Mouse (Mus musculus) neural tube, embryonic 11.5 days (tissue): Measurements from ENCODE around the gene Fam217b. TPM values are rescaled to one million over a fixed set of nuclear protein-coding genes. Genes with fewer than 3 reads are reported as not detected.

Source experiments
- ATAC-seq: fragments of 200-750 bp; cut with Nextera tagmentation; 2 replicates; pipeline ENCODE4 v1.8.0; 2017; ENCODE audit warnings: moderate number of reproducible peaks, mild to moderate bottlenecking, moderate TSS enrichment, moderate library complexity; ENCODE audit not compliant: insufficient read depth, low FRiP score, low TSS enrichment
- DNase-seq: peaks from one replicate; pipeline ENCODE4 v3.0.0-alpha.2; 2015; ENCODE audit warnings: low spot score
- H3K27ac ChIP-seq: fragments of 300-500 bp; sonication (generic); 2 replicates; pipeline ENCODE4 v1.5.1; 2014; ENCODE audit warnings: low read depth, mild to moderate bottlenecking, low read length
- H3K27me3 ChIP-seq: fragments of 300-500 bp; sonication (generic); 2 replicates; pipeline ENCODE4 v1.6.1; 2014; ENCODE audit warnings: mild to moderate bottlenecking, low read length, mixed read lengths; ENCODE audit not compliant: control insufficient read depth, insufficient read depth
- H3K36me3 ChIP-seq: fragments of 300-500 bp; sonication (generic); 2 replicates; pipeline ENCODE4 v1.6.1; 2014; ENCODE audit warnings: mild to moderate bottlenecking, low read length, moderate library complexity, mixed read lengths; ENCODE audit not compliant: control insufficient read depth, insufficient read depth
- H3K4me1 ChIP-seq: fragments of 300-500 bp; sonication (generic); 2 replicates; pipeline ENCODE4 v1.6.1; 2014; ENCODE audit warnings: low read length, mixed read lengths; ENCODE audit not compliant: control insufficient read depth, insufficient read depth
- H3K4me2 ChIP-seq: fragments of 300-500 bp; sonication (generic); 2 replicates; pipeline ENCODE4 v1.6.1; 2014; ENCODE audit warnings: low read depth, mild to moderate bottlenecking, moderate library complexity
- H3K4me3 ChIP-seq: fragments of 300-500 bp; sonication (generic); 2 replicates; pipeline ENCODE4 v1.5.1; 2014; ENCODE audit warnings: low read depth, low read length
- H3K9ac ChIP-seq: fragments of 300-500 bp; sonication (generic); 2 replicates; pipeline ENCODE4 v1.6.1; 2014; ENCODE audit warnings: mild to moderate bottlenecking, low read length
- H3K9me3 ChIP-seq: fragments of 300-500 bp; sonication (generic); 2 replicates; pipeline ENCODE4 v1.6.1; 2016; ENCODE audit warnings: low read length; ENCODE audit not compliant: control insufficient read depth
- WGBS: fragments of 180-500 bp; shearing (Covaris S2); extraction: QIAGEN DNeasy Blood & Tissue Kit; methylation state at CpG from one replicate; pipeline ENCODE4 v1.1.7; 2014; 5-methylcytosine and 5-hydroxymethylcytosine counted together
- polyA plus RNA-seq: library from polyadenylated mRNA; unstranded; fragments of >200 nt; fragmentation: Nextera tagmentation; extraction: Ambion mirVana; gene quantifications from 2 replicates; pipeline ENCODE4 v1.2.1, GENCODE M21; 2014

The Fam217b gene
- polyA plus RNA-seq: 3.5 and 6.0 TPM in 2 replicates

- Histone ChIP-seq H3K27ac (peak within 1 kb of the TSS; percentile 3; the same call in 1 of the 2 replicates), H3K4me2 (peak within 1 kb of the TSS; percentile 60), H3K9me3 (no peaks in the 10 kb centered on the region), H3K36me3 (no peaks in the 10 kb centered on the region), H3K9ac (peak within 1 kb of the TSS; percentile 37), H3K4me1 (peaks cover 11% of the 10 kb centered on the region), H3K4me3 (peak within 1 kb of the TSS; percentile 69), H3K27me3 (peaks cover 12% of the 10 kb centered on the region)
- peak; percentile 84 for ATAC-seq
- under 1% methylated on average over 68 of the region's 74 CpGs for WGBS
- peak; percentile 72 for DNase-seq
Observed at GRCm38 (mm10) chr2:178414261-178415149, at the start of gene Fam217b, which contains the start of gene Ppp1r3d. Gene Fam217b (plus strand): TSS chr2:178414524. Gene Ppp1r3d (minus strand): TSS chr2:178414472.

GRCm38 (mm10) chr2:178407053-178407815, 7.1 kb upstream of the Fam217b start, which contains the start of gene Sycp2:
Gene Sycp2 (minus strand): TSS chr2:178407685.
- no peaks in the 10 kb centered on the region for H3K36me3 ChIP-seq
- H3K9me3 ChIP-seq: no peaks in the 10 kb centered on the region
- H3K9ac ChIP-seq: no peak within 1 kb of the TSS
- DNase-seq (no peak), ATAC-seq (peak; percentile 31; the same call in 1 of the 2 replicates)
- no peaks in the 10 kb centered on the region for H3K27me3 ChIP-seq
- 89% methylated on average over 51 of the region's 52 CpGs for WGBS
- no peaks in the 10 kb centered on the region for H3K4me1 ChIP-seq
- no peak within 1 kb of the TSS for H3K4me2 ChIP-seq
- no peak within 1 kb of the TSS for H3K4me3 ChIP-seq
- H3K27ac ChIP-seq: no peak within 1 kb of the TSS

GRCm38 (mm10) chr2:178409024-178409423, 5.3 kb upstream of the Fam217b start:
- H3K27me3 ChIP-seq: peaks cover 10% of the 10 kb centered on the region
- H3K4me2 ChIP-seq: no peak overlapping the region
- ATAC-seq (no peak), DNase-seq (no peak)
- peaks cover 7% of the 10 kb centered on the region for H3K4me1 ChIP-seq
- no peak overlapping the region for H3K4me3 ChIP-seq
- no peak overlapping the region for H3K9ac ChIP-seq
- H3K27ac ChIP-seq: no peak overlapping the region
- WGBS: 68% methylated on average over 1 of the region's 1 CpGs
- no peaks in the 10 kb centered on the region for H3K9me3 ChIP-seq
- H3K36me3 ChIP-seq: no peaks in the 10 kb centered on the region

GRCm38 (mm10) chr2:178410286-178410685, 4.0 kb upstream of the Fam217b start:
- H3K27me3 ChIP-seq: peaks cover 12% of the 10 kb centered on the region
- WGBS: 80% methylated on average over 6 of the region's 6 CpGs
- no peak overlapping the region for H3K4me3 ChIP-seq
- H3K9me3 ChIP-seq: no peaks in the 10 kb centered on the region
- DNase-seq: no peak
- no peak for ATAC-seq
- no peaks in the 10 kb centered on the region for H3K36me3 ChIP-seq
- no peak overlapping the region for H3K9ac ChIP-seq
- H3K4me2 ChIP-seq: no peak overlapping the region
- H3K4me1 ChIP-seq: peaks cover 11% of the 10 kb centered on the region
- H3K27ac ChIP-seq: no peak overlapping the region

GRCm38 (mm10) chr2:178412598-178412997, 1.7 kb upstream of the Fam217b start:
- no peak for ATAC-seq

GRCm38 (mm10) chr2:178413081-178413480, 1.2 kb upstream of the Fam217b start:
- DNase-seq (peak; percentile 24), ATAC-seq (no peak)
- Histone ChIP-seq H3K4me3 (no peak overlapping the region; the same call in 1 of the 2 replicates), H3K9ac (no peak overlapping the region), H3K9me3 (no peaks in the 10 kb centered on the region), H3K4me2 (peak overlapping the region; percentile 60), H3K27me3 (peaks cover 12% of the 10 kb centered on the region), H3K27ac (no peak overlapping the region), H3K4me1 (peaks cover 11% of the 10 kb centered on the region), H3K36me3 (no peaks in the 10 kb centered on the region)
- WGBS: 68% methylated on average over 13 of the region's 13 CpGs

More at GRCm38 (mm10) chr2:178412598-178412997, 1.7 kb upstream of the Fam217b start:
- no peak overlapping the region for H3K4me3 ChIP-seq
- H3K36me3 ChIP-seq: no peaks in the 10 kb centered on the region
- H3K27ac ChIP-seq: no peak overlapping the region
- WGBS: 78% methylated on average over 6 of the region's 6 CpGs
- H3K9ac ChIP-seq: no peak overlapping the region
- no peak overlapping the region for H3K4me2 ChIP-seq
- DNase-seq: no peak
- H3K9me3 ChIP-seq: no peaks in the 10 kb centered on the region
- H3K4me1 ChIP-seq: peaks cover 11% of the 10 kb centered on the region
- peaks cover 12% of the 10 kb centered on the region for H3K27me3 ChIP-seq

- H3K9ac ChIP-seq: peak overlapping the region; percentile 37
- ATAC-seq (peak; percentile 10; the same call in 1 of the 2 replicates), DNase-seq (peak; percentile 21)
- no peaks in the 10 kb centered on the region for H3K9me3 ChIP-seq
- peak overlapping the region; percentile 60 for H3K4me2 ChIP-seq
- peaks cover 12% of the 10 kb centered on the region for H3K27me3 ChIP-seq
- peaks cover 11% of the 10 kb centered on the region for H3K4me1 ChIP-seq
- H3K27ac ChIP-seq: no peak overlapping the region
- peak overlapping the region; percentile 69 for H3K4me3 ChIP-seq
- 16% methylated on average over 75 of the region's 75 CpGs for WGBS
- H3K36me3 ChIP-seq: no peaks in the 10 kb centered on the region
Observed at GRCm38 (mm10) chr2:178413481-178414260, 653 bp upstream of the Fam217b start.

- peaks cover 12% of the 10 kb centered on the region for H3K27me3 ChIP-seq
- H3K9ac ChIP-seq: no peak overlapping the region; the same call in 1 of the 2 replicates
- H3K27ac ChIP-seq: no peak overlapping the region
- no peak for ATAC-seq
- H3K36me3 ChIP-seq: no peaks in the 10 kb centered on the region
- peaks cover 11% of the 10 kb centered on the region for H3K4me1 ChIP-seq
- peak overlapping the region; percentile 60 for H3K4me2 ChIP-seq
- DNase-seq: no peak
- peak overlapping the region; percentile 69 for H3K4me3 ChIP-seq
- H3K9me3 ChIP-seq: no peaks in the 10 kb centered on the region
- WGBS: 24% methylated on average over 3 of the region's 3 CpGs
Observed at GRCm38 (mm10) chr2:178415150-178415448, 775 bp downstream of the Fam217b start.
